Mouse (Mus musculus) testis, adult 2 months (tissue): Measurements from ENCODE around the gene Plcg2.

Experiments
- CTCF ChIP-seq: fragments of 200-500 bp; IDR thresholded peaks from 2 replicates; pipeline ENCODE4 v1.5.1; 2012; ENCODE audit warnings: low read depth, mild to moderate bottlenecking, inconsistent platforms, low read length, moderate library complexity; ENCODE audit not compliant: control insufficient read depth, insufficient read depth, insufficient replicate concordance
- POLR2A ChIP-seq: fragments of 200-500 bp; IDR thresholded peaks from 2 replicates; pipeline ENCODE4 v1.6.1; 2012; ENCODE audit warnings: low read depth, mild to moderate bottlenecking, inconsistent platforms, low read length, moderate library complexity; ENCODE audit not compliant: control insufficient read depth

DNA sequence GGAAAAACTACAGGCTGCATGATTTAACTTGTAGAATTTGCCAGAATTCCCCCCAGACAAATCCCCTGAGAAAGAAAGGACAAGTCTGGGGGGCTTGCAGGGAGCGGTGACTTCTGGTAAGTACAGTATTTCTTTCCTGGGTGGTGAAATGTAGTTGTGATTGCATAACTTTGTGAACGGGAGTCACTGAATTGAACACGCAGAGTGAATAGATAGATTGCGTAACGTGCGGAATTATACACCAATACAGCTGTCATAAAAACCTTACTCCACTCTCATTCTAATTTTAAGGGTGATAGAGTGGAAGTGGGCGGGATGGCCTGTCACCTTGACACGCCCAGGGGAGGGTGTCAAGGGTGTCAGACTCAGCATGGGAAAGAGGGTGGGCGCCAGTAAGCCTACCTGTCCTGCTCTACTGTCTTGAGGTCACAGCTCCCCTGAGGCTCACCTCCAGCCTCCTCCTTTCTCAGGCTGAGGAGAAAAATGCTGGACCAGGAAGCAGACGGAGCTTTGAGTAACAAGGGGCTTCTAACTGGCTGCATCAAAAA is 185.9 kb downstream of the Plcg2 start:
- TF ChIP-seq CTCF: no peak
- no peak for TF ChIP-seq POLR2A
